Mouse (Mus musculus) hindbrain, embryonic 11.5 days (tissue): ENCODE data around the gene Cyren. TPM values are rescaled to one million over a fixed set of nuclear protein-coding genes. Genes with fewer than 3 reads are reported as not detected.

Source experiments
- ATAC-seq: fragments of 200-750 bp; cut with Nextera tagmentation; 2 replicates; pipeline ENCODE4 v1.8.0; 2017; ENCODE audit warnings: mild to moderate bottlenecking, moderate TSS enrichment, moderate library complexity; ENCODE audit not compliant: low FRiP score
- DNase-seq: peaks from one replicate; pipeline ENCODE4 v3.0.0-alpha.2; 2015; ENCODE audit warnings: low spot score
- H3K27ac ChIP-seq: fragments of 300-500 bp; sonication (generic); 2 replicates; pipeline ENCODE4 v1.5.1; 2014; ENCODE audit warnings: mild to moderate bottlenecking, low read depth, low read length
- H3K27me3 ChIP-seq: fragments of 300-500 bp; sonication (generic); 2 replicates; pipeline ENCODE4 v1.6.1; 2014; ENCODE audit warnings: mild to moderate bottlenecking, low read length, moderate library complexity, mixed read lengths; ENCODE audit not compliant: control insufficient read depth, insufficient read depth
- H3K36me3 ChIP-seq: fragments of 300-500 bp; sonication (generic); 2 replicates; pipeline ENCODE4 v1.6.1; 2014; ENCODE audit warnings: mild to moderate bottlenecking, low read length, moderate library complexity, mixed read lengths; ENCODE audit not compliant: control insufficient read depth, insufficient read depth
- H3K4me1 ChIP-seq: fragments of 300-500 bp; sonication (generic); replicated peaks from 2 replicates; pipeline ENCODE4 v1.6.1; 2014; ENCODE audit warnings: low read length, mixed read lengths; ENCODE audit not compliant: control insufficient read depth, insufficient read depth
- H3K4me2 ChIP-seq: fragments of 300-500 bp; sonication (generic); replicated peaks from 2 replicates; pipeline ENCODE4 v1.6.1; 2014; ENCODE audit warnings: mild to moderate bottlenecking, low read depth, low read length
- H3K4me3 ChIP-seq: fragments of 300-500 bp; sonication (generic); 2 replicates; pipeline ENCODE4 v1.5.1; 2014; ENCODE audit warnings: low read depth, low read length
- H3K9ac ChIP-seq: fragments of 300-500 bp; sonication (generic); 2 replicates; pipeline ENCODE4 v1.6.1; 2014; ENCODE audit warnings: low read depth, low read length
- H3K9me3 ChIP-seq: fragments of 300-500 bp; sonication (generic); 2 replicates; pipeline ENCODE4 v1.6.1; 2016; ENCODE audit warnings: low read length; ENCODE audit not compliant: control insufficient read depth
- WGBS: fragments of 180-500 bp; shearing (Covaris S2); extraction: QIAGEN DNeasy Blood & Tissue Kit; methylation state at CpG from one replicate; pipeline ENCODE4 v1.1.7; 2014; 5-methylcytosine and 5-hydroxymethylcytosine counted together
- polyA plus RNA-seq: library from polyadenylated mRNA; unstranded; fragments of >200 nt; fragmentation: Nextera tagmentation; extraction: Ambion mirVana; gene quantifications from 2 replicates; pipeline ENCODE4 v1.2.1, GENCODE M21; 2014

Gene Cyren
- polyA plus RNA-seq, 1 experiment from 2014 or later, result 12.3 TPM

DNA sequence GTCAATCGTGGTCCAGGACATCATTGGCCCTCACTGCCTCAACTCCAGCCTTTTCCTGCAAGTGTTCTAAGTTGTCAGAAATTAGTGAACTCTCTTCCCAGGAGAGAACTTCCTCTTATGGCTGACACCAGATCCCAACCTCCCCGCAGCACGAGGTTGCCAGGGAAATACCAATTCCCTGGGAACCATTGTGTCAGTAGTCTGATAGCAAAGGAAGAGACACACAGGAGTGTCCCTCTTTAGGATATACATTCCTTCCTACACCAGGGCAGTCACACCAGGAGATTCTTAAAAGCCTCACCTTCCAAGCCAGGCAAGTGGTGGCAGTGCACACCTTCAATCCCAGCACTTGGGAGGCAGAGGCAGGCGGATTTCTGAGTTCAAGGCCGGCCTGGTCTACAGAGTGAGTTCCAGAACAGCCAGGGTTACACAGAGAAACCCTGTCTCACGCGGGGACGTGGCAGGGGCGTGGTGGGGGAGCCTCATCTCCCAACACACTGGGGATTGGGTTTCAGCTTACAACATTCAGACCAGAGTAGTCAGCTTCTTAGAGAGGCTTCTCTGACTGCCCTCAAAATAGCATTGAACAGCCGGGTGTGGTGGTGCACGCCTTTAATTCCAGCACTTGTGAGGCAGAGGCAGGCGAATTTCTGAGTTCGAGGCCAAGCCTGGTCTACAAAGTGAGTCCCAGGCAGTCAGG lies 35.6 kb upstream of the Cyren start:
- H3K4me1 ChIP-seq, result no peaks in the 10 kb centered on the region
- no peaks in the 10 kb centered on the region for H3K36me3 ChIP-seq
- H3K27ac ChIP-seq, result no peak overlapping the region
- no peaks in the 10 kb centered on the region for H3K27me3 ChIP-seq
- H3K4me2 ChIP-seq, result no peak overlapping the region
- H3K4me3 ChIP-seq, result no peak overlapping the region
- H3K9me3 ChIP-seq, result no peaks in the 10 kb centered on the region
- H3K9ac ChIP-seq, result no peak overlapping the region
- no peak for DNase-seq
- no peak for ATAC-seq
- 81% methylated on average over 13 of the region's 13 CpGs for WGBS

DNA sequence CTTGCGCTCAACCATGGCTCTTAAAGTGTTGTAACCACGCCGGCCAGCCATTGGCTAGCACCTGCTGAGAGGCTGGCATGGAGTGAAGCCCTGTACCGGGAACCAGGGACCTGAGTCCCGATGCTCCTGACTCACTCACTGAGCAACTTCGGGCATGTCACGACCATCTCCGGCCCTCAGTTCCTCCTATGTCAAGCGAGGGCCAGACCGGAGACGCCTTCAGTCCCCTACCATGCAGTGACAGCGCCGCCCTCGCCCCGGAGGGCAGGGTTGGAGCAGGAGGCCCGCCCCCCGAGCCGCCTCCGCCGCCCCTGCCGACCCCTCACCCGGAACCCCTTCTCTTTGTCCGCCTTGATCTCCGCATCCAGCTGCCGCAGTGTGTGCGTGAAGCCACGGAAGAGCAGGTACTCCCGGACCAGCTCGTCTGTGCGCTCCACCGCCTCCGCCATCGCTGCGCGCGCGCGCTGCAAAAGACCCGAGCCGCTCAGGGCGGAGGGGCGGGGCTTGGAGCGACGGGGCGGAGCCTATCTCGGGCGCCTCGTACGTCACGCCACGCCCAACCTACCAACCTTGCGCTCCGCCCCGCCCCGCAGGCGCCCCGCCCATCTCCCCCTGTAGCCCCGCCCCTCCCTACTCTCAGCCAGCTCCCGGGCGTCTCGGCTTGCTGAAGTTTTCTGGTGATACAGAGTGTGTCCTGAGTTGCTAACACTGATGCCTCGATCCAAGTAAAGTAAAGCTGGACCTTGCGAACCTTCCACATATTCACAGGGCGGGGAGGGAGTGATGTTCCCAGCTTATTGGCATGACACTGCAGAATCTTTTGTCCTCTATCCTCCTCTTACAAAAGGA lies 32.7 kb upstream of the Cyren start, which contains the start of gene Wdr91:
TSS of gene Wdr91 (minus strand) at position 506 of the 849 bp plus-strand sequence.
- Histone ChIP-seq H3K4me3 (peak within 1 kb of the TSS; percentile 68), H3K9ac (peak within 1 kb of the TSS; percentile 52), H3K27me3 (no peaks in the 10 kb centered on the region), H3K4me2 (peak within 1 kb of the TSS; percentile 57), H3K27ac (peak within 1 kb of the TSS; percentile 63), H3K36me3 (no peaks in the 10 kb centered on the region), H3K4me1 (no peaks in the 10 kb centered on the region), H3K9me3 (no peaks in the 10 kb centered on the region)
- under 1% methylated on average over 60 of the region's 64 CpGs for WGBS
- DNase-seq (peak; percentile 97), ATAC-seq (peak; percentile 94)

DNA sequence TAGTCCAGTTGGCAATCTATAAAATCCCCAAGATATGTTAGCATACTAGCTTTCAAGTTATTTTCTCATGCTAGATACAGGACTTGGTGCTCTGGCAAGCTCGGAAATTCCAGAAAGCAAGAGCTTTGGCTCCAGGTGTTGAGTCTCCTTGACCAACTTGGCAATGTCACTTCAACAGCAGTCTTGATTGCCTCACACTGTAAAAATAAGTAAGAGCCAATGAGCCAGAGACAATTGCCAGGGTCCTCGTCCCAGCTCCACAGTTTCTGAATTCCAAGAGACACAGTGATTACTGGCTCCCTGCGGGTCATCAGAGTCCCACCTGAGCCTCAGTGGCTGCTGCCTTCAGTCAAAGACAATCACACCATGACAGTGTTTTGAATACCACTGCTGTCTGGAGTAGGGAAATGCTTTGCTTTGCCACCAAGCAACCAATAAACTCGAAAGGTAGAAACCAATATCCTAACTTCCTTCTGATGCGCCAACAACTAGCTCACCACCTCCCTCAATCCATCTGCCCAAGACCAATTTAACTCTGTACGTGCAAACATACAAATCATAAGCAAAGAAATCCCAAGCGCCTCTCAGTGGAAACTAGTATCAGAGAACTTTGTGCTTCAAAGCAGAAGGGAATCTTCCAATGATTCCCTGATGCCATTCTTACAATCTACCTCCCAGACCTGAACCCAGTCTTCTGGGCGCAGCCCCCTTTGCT lies 31.9 kb upstream of the Cyren start:
- 49% methylated on average over 8 of the region's 8 CpGs for WGBS
- no peaks in the 10 kb centered on the region for H3K27me3 ChIP-seq
- no peaks in the 10 kb centered on the region for H3K9me3 ChIP-seq
- H3K4me2 ChIP-seq, result peak overlapping the region; percentile 57
- H3K27ac ChIP-seq, result no peak overlapping the region
- DNase-seq (no peak), ATAC-seq (no peak)
- H3K4me1 ChIP-seq, result no peaks in the 10 kb centered on the region
- peak overlapping the region; percentile 52 for H3K9ac ChIP-seq
- H3K36me3 ChIP-seq, result no peaks in the 10 kb centered on the region
- H3K4me3 ChIP-seq, result peak overlapping the region; percentile 68

DNA sequence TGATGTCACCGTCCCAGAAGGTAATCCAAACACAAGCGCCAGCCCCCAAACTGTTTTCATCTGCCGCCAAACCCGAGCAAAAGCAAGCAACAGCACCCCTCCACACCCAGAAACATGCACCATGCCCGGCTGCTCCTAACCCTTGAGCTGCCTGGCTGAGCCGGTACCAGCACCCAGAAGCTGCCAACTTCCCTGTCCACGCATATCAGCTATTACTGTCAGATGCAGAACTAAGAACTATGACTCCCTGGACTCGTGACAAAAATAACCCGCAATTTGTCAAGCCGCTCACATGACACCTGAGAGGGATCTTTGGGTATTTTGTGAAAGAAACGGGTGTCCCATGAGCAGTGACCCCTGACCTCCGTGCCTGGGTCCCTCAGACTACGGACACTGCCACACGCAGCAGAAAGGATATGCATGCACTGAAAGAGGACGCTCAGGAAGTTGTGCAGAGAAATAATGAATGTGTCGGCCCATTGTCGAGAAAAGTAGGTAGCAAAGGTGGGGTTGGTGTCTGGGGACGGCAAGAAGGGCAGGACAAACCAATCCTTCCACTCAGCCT lies 29.9 kb upstream of the Cyren start:
- Histone ChIP-seq H3K4me2 (no peak overlapping the region), H3K9me3 (no peaks in the 10 kb centered on the region), H3K4me3 (no peak overlapping the region), H3K27ac (no peak overlapping the region), H3K9ac (no peak overlapping the region), H3K27me3 (no peaks in the 10 kb centered on the region), H3K4me1 (no peaks in the 10 kb centered on the region), H3K36me3 (0 out of 2 replicates have a peak, but pooled peaks cover 4% of the 10 kb centered on the region)
- no peak for ATAC-seq
- no peak for DNase-seq
- 87% methylated on average over 18 of the region's 18 CpGs for WGBS

DNA sequence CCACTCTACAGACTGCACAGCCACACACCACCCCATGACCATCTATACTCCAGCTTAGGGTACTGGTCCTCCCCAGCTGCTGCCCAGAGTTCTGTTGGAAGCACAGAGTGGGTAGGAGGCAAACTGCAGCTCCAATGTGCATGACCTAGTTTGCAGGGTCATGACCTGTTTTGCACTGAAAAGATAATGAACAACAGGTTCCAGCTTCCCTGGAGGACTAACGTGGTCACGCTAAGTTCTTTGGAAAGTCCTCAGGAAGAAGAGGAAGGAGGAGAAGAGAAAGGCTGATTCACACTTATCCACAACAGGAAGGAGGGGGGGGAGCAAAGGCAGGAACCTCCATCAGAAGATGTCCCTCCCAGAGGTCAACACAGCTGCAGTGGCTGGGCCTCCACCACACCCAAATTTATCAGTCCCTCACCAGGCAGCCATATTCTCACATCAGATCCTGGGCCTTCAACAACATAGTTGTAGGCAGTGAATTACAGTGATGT lies 29.3 kb upstream of the Cyren start:
- no peak for DNase-seq
- H3K27ac ChIP-seq, result no peak overlapping the region
- 61% methylated on average over 2 of the region's 2 CpGs for WGBS
- H3K36me3 ChIP-seq, result 0 out of 2 replicates have a peak, but pooled peaks cover 4% of the 10 kb centered on the region
- no peak overlapping the region for H3K4me3 ChIP-seq
- H3K27me3 ChIP-seq, result no peaks in the 10 kb centered on the region
- H3K9ac ChIP-seq, result no peak overlapping the region
- H3K9me3 ChIP-seq, result no peaks in the 10 kb centered on the region
- H3K4me1 ChIP-seq, result no peaks in the 10 kb centered on the region
- no peak for ATAC-seq
- H3K4me2 ChIP-seq, result no peak overlapping the region

DNA sequence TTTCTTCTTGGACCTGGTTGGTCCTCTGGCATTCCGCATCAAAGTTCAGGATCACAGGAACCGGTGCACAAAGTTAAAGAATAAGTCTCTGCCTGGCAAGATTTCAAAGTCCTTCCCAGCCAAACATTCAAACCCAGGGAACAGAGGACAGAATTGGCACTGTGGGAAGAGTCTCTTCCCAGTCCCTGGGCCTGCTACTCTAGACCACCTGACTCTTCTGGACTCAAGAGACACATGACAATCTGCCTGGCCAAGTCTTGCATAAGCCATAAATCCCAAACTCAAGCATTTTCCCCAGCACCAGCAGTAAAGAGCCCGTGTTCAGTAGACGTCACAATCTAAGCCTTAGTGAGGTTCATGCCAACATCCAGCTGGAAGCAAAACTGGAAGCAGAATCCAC lies 28.8 kb upstream of the Cyren start:
- Histone ChIP-seq H3K36me3 (peaks cover 4% of the 10 kb centered on the region; the same call in 1 of the 2 replicates), H3K4me3 (no peak overlapping the region), H3K4me1 (no peaks in the 10 kb centered on the region), H3K9ac (no peak overlapping the region), H3K4me2 (no peak overlapping the region), H3K9me3 (no peaks in the 10 kb centered on the region), H3K27ac (no peak overlapping the region), H3K27me3 (no peaks in the 10 kb centered on the region)
- WGBS, result 93% methylated on average over 4 of the region's 4 CpGs
- no peak for DNase-seq
- ATAC-seq, result no peak

DNA sequence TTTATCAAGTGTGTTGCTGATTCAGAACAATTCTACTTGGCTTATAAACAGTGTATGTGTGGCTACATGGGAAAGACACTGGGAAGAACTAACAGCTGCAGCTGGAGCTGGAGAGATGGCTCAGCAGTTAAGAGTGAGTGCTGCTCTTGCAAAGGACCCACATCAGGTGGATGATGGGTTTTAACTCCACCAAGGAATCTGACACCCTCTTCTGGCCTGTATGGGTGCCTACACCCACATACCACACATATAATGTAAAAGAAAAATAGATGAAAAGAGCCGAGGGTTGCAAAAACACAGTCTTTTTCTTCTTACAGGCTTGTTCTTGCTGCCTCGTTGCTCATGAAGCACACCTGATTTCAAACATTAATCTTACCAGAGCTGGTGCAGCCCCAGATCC lies 28.3 kb upstream of the Cyren start:
- WGBS, result 73% methylated on average over 2 of the region's 2 CpGs
- Histone ChIP-seq H3K27me3 (no peaks in the 10 kb centered on the region), H3K36me3 (peaks cover 4% of the 10 kb centered on the region; the same call in 1 of the 2 replicates), H3K9ac (no peak overlapping the region), H3K4me2 (no peak overlapping the region), H3K4me1 (no peaks in the 10 kb centered on the region), H3K9me3 (no peaks in the 10 kb centered on the region), H3K4me3 (no peak overlapping the region), H3K27ac (no peak overlapping the region)
- ATAC-seq (no peak), DNase-seq (no peak)

DNA sequence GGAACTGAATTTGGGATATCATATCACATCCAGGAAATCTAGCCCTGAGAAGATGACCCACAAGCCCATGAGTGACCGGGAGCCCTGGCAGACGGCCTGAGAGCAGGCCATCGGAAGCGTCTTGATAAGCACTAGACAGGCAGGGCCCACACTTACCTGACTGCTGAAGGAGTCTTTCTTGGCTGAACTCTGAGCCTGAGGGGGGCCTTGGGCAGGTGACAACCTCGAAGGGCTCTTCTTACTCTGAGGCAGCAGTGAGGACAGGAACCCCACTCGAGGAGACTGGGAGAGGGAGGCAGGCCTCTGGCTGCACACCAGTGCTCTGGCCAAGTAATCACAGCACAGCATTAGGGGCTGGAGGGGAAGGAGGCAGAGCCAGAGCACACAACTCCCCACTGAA lies 26.5 kb upstream of the Cyren start:
- no peak overlapping the region for H3K27ac ChIP-seq
- peaks cover 5% of the 10 kb centered on the region for H3K36me3 ChIP-seq
- no peak overlapping the region for H3K9ac ChIP-seq
- no peak for DNase-seq
- no peak overlapping the region for H3K4me3 ChIP-seq
- no peaks in the 10 kb centered on the region for H3K4me1 ChIP-seq
- ATAC-seq, result no peak
- H3K4me2 ChIP-seq, result no peak overlapping the region
- WGBS, result 92% methylated on average over 6 of the region's 6 CpGs
- no peaks in the 10 kb centered on the region for H3K27me3 ChIP-seq
- H3K9me3 ChIP-seq, result no peaks in the 10 kb centered on the region
